Mouse (Mus musculus): Measurements from ENCODE around the gene Ift80.

DNA sequence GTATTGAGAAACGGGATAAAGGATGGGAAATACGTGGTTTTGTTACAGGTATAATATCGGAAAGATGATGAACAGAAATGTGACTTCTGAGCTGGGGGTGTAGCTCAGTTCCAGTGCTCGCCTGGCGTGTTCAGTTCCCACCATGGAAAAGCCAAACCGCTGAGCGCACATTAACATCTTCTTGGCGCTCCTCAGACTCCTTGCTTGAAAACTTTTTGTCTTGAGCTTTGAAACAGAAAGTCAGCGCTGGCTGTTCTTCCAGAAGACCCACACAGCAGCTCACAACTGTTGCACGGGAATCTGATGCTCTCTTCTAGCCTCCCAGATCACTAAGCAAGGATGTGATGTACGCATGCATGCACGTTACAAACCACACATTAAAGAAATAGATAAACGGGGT lies 41.4 kb upstream of the Ift80 start:
- no peak for TF ChIP-seq GATA1 (IDR thresholded peaks at IDR 0.05; ENCODE audit: low read length)
- no peak for TF ChIP-seq TAL1 (IDR thresholded peaks at IDR 0.05; ENCODE audit: low read length)

Measured in erythroblast, embryonic 14.5 days (primary cell).